Mouse (Mus musculus) intestine, embryonic 16.5 days (tissue): ENCODE data around the gene Odf3l2. TPM values are rescaled to one million over a fixed set of nuclear protein-coding genes. Genes with fewer than 3 reads are reported as not detected.

Experiments
- ATAC-seq: fragments of 200-750 bp; cut with Nextera tagmentation; 2 replicates; pipeline ENCODE4 v1.8.0; 2017; ENCODE audit warnings: moderate TSS enrichment, moderate library complexity
- H3K27ac ChIP-seq: fragments of 300-500 bp; sonication (generic); 2 replicates; pipeline ENCODE4 v1.5.1; 2014; ENCODE audit warnings: mild to moderate bottlenecking, low read length
- H3K27me3 ChIP-seq: fragments of 300-500 bp; sonication (generic); replicated peaks from 2 replicates; pipeline ENCODE4 v1.6.1; 2014; ENCODE audit warnings: low read length, control low read depth, mixed read lengths; ENCODE audit not compliant: control insufficient read depth, insufficient read depth
- H3K36me3 ChIP-seq: fragments of 300-500 bp; sonication (generic); 2 replicates; pipeline ENCODE4 v1.6.1; 2014; ENCODE audit warnings: low read length, control low read depth; ENCODE audit not compliant: control insufficient read depth, insufficient read depth
- H3K4me1 ChIP-seq: fragments of 300-500 bp; sonication (generic); 2 replicates; pipeline ENCODE4 v1.6.1; 2014; ENCODE audit warnings: low read length, control low read depth, mixed read lengths; ENCODE audit not compliant: control insufficient read depth, insufficient read depth
- H3K4me2 ChIP-seq: fragments of 300-500 bp; sonication (generic); 2 replicates; pipeline ENCODE4 v1.6.1; 2014; ENCODE audit warnings: low read depth, low read length, control low read depth
- H3K4me3 ChIP-seq: fragments of 300-500 bp; sonication (generic); 2 replicates; pipeline ENCODE4 v1.5.1; 2014; ENCODE audit warnings: mild to moderate bottlenecking, low read length
- H3K9ac ChIP-seq: fragments of 300-500 bp; sonication (generic); 2 replicates; pipeline ENCODE4 v1.6.1; 2014; ENCODE audit warnings: low read depth, low read length
- H3K9me3 ChIP-seq: fragments of 300-500 bp; sonication (generic); 2 replicates; pipeline ENCODE4 v1.6.1; 2016; ENCODE audit warnings: low read length, control low read depth; ENCODE audit not compliant: control insufficient read depth
- WGBS: fragments of 180-500 bp; shearing (Covaris S2); extraction: QIAGEN DNeasy Blood & Tissue Kit; methylation state at CpG from one replicate; pipeline ENCODE4 v1.1.7; 2014; 5-methylcytosine and 5-hydroxymethylcytosine counted together
- polyA plus RNA-seq: library from polyadenylated mRNA; unstranded; fragments of >200 nt; fragmentation: Nextera tagmentation; extraction: Ambion mirVana; gene quantifications from 2 replicates; pipeline ENCODE4 v1.2.1, GENCODE M21; 2015

Gene Odf3l2
- polyA plus RNA-seq, 1 experiment from 2014 or later, result not detected

- WGBS, result 82% methylated on average over 8 of the region's 8 CpGs
- no peaks in the 10 kb centered on the region for H3K36me3 ChIP-seq
Measured at GRCm38 (mm10) chr10:79665051-79665450, 19.5 kb upstream of the Odf3l2 start.

GRCm38 (mm10) chr10:79664131-79664665 lies 18.7 kb upstream of the Odf3l2 start, which contains the start of gene Madcam1:
Madcam1 (plus strand) TSS chr10:79664559.
- no peak within 1 kb of the TSS for H3K4me2 ChIP-seq
- 0 out of 2 replicates have a peak within 1 kb of the TSS, but pooled peaks have one; percentile 2 for H3K4me3 ChIP-seq
- 0 out of 2 replicates have a peak, but pooled peaks have one; percentile 7 for ATAC-seq
- H3K27me3 ChIP-seq, result no peaks in the 10 kb centered on the region
- H3K9me3 ChIP-seq, result no peaks in the 10 kb centered on the region
- no peak within 1 kb of the TSS for H3K9ac ChIP-seq
- H3K36me3 ChIP-seq, result no peaks in the 10 kb centered on the region
- WGBS, result 8% methylated on average over 13 of the region's 13 CpGs
- no peak within 1 kb of the TSS for H3K27ac ChIP-seq
- no peaks in the 10 kb centered on the region for H3K4me1 ChIP-seq

More at GRCm38 (mm10) chr10:79665051-79665450, 19.5 kb upstream of the Odf3l2 start:
- Histone ChIP-seq H3K9ac (no peak overlapping the region), H3K27ac (no peak overlapping the region), H3K4me2 (no peak overlapping the region), H3K4me3 (0 out of 2 replicates have a peak overlapping the region, but pooled peaks have one; percentile 2), H3K9me3 (no peaks in the 10 kb centered on the region), H3K27me3 (no peaks in the 10 kb centered on the region), H3K4me1 (peaks cover under 1% of the 10 kb centered on the region; the same call in 1 of the 2 replicates)
- ATAC-seq, result no peak

- H3K4me1 ChIP-seq, result no peaks in the 10 kb centered on the region
- no peak overlapping the region for H3K27ac ChIP-seq
- no peaks in the 10 kb centered on the region for H3K9me3 ChIP-seq
- 0 out of 2 replicates have a peak, but pooled peaks have one; percentile 11 for ATAC-seq
- no peak overlapping the region for H3K4me3 ChIP-seq
- no peaks in the 10 kb centered on the region for H3K36me3 ChIP-seq
- WGBS, result 52% methylated on average over 3 of the region's 3 CpGs
- H3K27me3 ChIP-seq, result no peaks in the 10 kb centered on the region
- H3K9ac ChIP-seq, result no peak overlapping the region; the same call in 1 of the 2 replicates
- no peak overlapping the region for H3K4me2 ChIP-seq
Measured at GRCm38 (mm10) chr10:79661861-79662260, 16.3 kb upstream of the Odf3l2 start.

- Histone ChIP-seq H3K4me3 (no peak overlapping the region), H3K27ac (no peak overlapping the region), H3K9ac (no peak overlapping the region), H3K4me2 (no peak overlapping the region), H3K27me3 (no peaks in the 10 kb centered on the region), H3K9me3 (no peaks in the 10 kb centered on the region), H3K4me1 (no peaks in the 10 kb centered on the region), H3K36me3 (no peaks in the 10 kb centered on the region)
- no peak for ATAC-seq
- WGBS, result 74% methylated on average over 2 of the region's 2 CpGs
Measured at GRCm38 (mm10) chr10:79660298-79660697, 14.8 kb upstream of the Odf3l2 start.

- no peaks in the 10 kb centered on the region for H3K27me3 ChIP-seq
Measured at GRCm38 (mm10) chr10:79658829-79659228, 13.3 kb upstream of the Odf3l2 start.

GRCm38 (mm10) chr10:79654946-79655395 lies 9.4 kb upstream of the Odf3l2 start:
- Histone ChIP-seq H3K27ac (no peak overlapping the region), H3K4me2 (no peak overlapping the region), H3K9me3 (no peaks in the 10 kb centered on the region), H3K36me3 (no peaks in the 10 kb centered on the region), H3K4me3 (no peak overlapping the region), H3K9ac (no peak overlapping the region), H3K27me3 (no peaks in the 10 kb centered on the region), H3K4me1 (no peaks in the 10 kb centered on the region)
- WGBS, result 35% methylated on average over 1 of the region's 1 CpGs
- 0 out of 2 replicates have a peak, but pooled peaks have one; percentile 33 for ATAC-seq

More at GRCm38 (mm10) chr10:79658829-79659228, 13.3 kb upstream of the Odf3l2 start:
- H3K4me3 ChIP-seq, result no peak overlapping the region
- H3K36me3 ChIP-seq, result no peaks in the 10 kb centered on the region
- no peak overlapping the region for H3K9ac ChIP-seq
- 21% methylated on average over 4 of the region's 4 CpGs for WGBS
- H3K9me3 ChIP-seq, result no peaks in the 10 kb centered on the region
- H3K4me2 ChIP-seq, result no peak overlapping the region
- no peak overlapping the region for H3K27ac ChIP-seq
- no peaks in the 10 kb centered on the region for H3K4me1 ChIP-seq
- no peak for ATAC-seq

GRCm38 (mm10) chr10:79652789-79653188 lies 7.3 kb upstream of the Odf3l2 start:
- no peak for ATAC-seq

GRCm38 (mm10) chr10:79649070-79649751 lies 3.7 kb upstream of the Odf3l2 start:
- WGBS, result 29% methylated on average over 7 of the region's 7 CpGs
- no peak overlapping the region for H3K27ac ChIP-seq
- no peaks in the 10 kb centered on the region for H3K9me3 ChIP-seq
- H3K27me3 ChIP-seq, result no peaks in the 10 kb centered on the region
- no peaks in the 10 kb centered on the region for H3K36me3 ChIP-seq
- no peak overlapping the region for H3K4me3 ChIP-seq
- ATAC-seq, result peak; percentile 70
- no peak overlapping the region for H3K4me2 ChIP-seq
- H3K9ac ChIP-seq, result no peak overlapping the region
- no peaks in the 10 kb centered on the region for H3K4me1 ChIP-seq

More at GRCm38 (mm10) chr10:79652789-79653188, 7.3 kb upstream of the Odf3l2 start:
- no peak overlapping the region for H3K4me3 ChIP-seq
- no peak overlapping the region for H3K4me2 ChIP-seq
- no peak overlapping the region for H3K9ac ChIP-seq
- no peak overlapping the region for H3K27ac ChIP-seq
- no peaks in the 10 kb centered on the region for H3K27me3 ChIP-seq
- 79% methylated on average over 7 of the region's 7 CpGs for WGBS
- H3K4me1 ChIP-seq, result no peaks in the 10 kb centered on the region
- H3K9me3 ChIP-seq, result no peaks in the 10 kb centered on the region
- H3K36me3 ChIP-seq, result no peaks in the 10 kb centered on the region

GRCm38 (mm10) chr10:79638486-79639204 lies 6.9 kb downstream of the Odf3l2 start:
- Histone ChIP-seq H3K4me1 (peaks cover 16% of the 10 kb centered on the region), H3K9ac (peak overlapping the region; percentile 64), H3K4me3 (peak overlapping the region; percentile 57), H3K36me3 (no peaks in the 10 kb centered on the region), H3K27ac (peak overlapping the region; percentile 33; the same call in 1 of the 2 replicates), H3K27me3 (peaks cover 10% of the 10 kb centered on the region; the same call in 1 of the 2 replicates), H3K4me2 (peak overlapping the region; percentile 94), H3K9me3 (no peaks in the 10 kb centered on the region)
- ATAC-seq, result peak; percentile 41
- WGBS, result 8% methylated on average over 23 of the region's 23 CpGs
